Mouse (Mus musculus) intestine, postnatal 0 days (tissue): Measurements from ENCODE around the gene Crocc2. TPM values are rescaled to one million over a fixed set of nuclear protein-coding genes. Genes with fewer than 3 reads are reported as not detected.
A peak's percentile ranks its signal among the peaks of the same experiment; 100 is the strongest.

Experiments used
- ATAC-seq: fragments of 200-750 bp; cut with Nextera tagmentation; 2 replicates; pipeline ENCODE4 v1.8.0; 2017; ENCODE audit warnings: mild to moderate bottlenecking, moderate TSS enrichment, moderate library complexity
- H3K27ac ChIP-seq: fragments of 300-500 bp; sonication (generic); 2 replicates; pipeline ENCODE4 v1.5.1; 2014; ENCODE audit warnings: mild to moderate bottlenecking, low read depth, low read length, moderate library complexity
- H3K27me3 ChIP-seq: fragments of 300-500 bp; sonication (generic); replicated peaks from 2 replicates; pipeline ENCODE4 v1.6.1; 2014; ENCODE audit warnings: low read length, mixed read lengths; ENCODE audit not compliant: control insufficient read depth, insufficient read depth
- H3K36me3 ChIP-seq: fragments of 300-500 bp; sonication (generic); 2 replicates; pipeline ENCODE4 v1.6.1; 2014; ENCODE audit warnings: mild to moderate bottlenecking, moderate library complexity; ENCODE audit not compliant: control insufficient read depth, insufficient read depth
- H3K4me1 ChIP-seq: fragments of 300-500 bp; sonication (generic); replicated peaks from 2 replicates; pipeline ENCODE4 v1.6.1; 2014; ENCODE audit warnings: antibody characterized with exemption, low read length, mixed read lengths; ENCODE audit not compliant: control insufficient read depth, insufficient read depth
- H3K4me2 ChIP-seq: fragments of 300-500 bp; sonication (generic); replicated peaks from 2 replicates; pipeline ENCODE4 v1.6.1; 2014; ENCODE audit warnings: low read depth, mild to moderate bottlenecking, moderate library complexity
- H3K4me3 ChIP-seq: fragments of 300-500 bp; sonication (generic); 2 replicates; pipeline ENCODE4 v1.5.1; 2014; ENCODE audit warnings: low read depth, low read length
- H3K9ac ChIP-seq: fragments of 300-500 bp; sonication (generic); 2 replicates; pipeline ENCODE4 v1.6.1; 2014; ENCODE audit warnings: mild to moderate bottlenecking, low read depth, low read length
- H3K9me3 ChIP-seq: fragments of 300-500 bp; sonication (generic); 2 replicates; pipeline ENCODE4 v1.6.1; 2016; ENCODE audit warnings: mixed run types; ENCODE audit not compliant: control insufficient read depth
- CTCF ChIP-seq: sonication (generic); IDR thresholded peaks from 2 replicates; pipeline ENCODE4 v1.5.1; 2016; ENCODE audit warnings: low read depth, mild to moderate bottlenecking, control low read depth, antibody characterized with exemption, moderate library complexity
- WGBS: fragments of 180-500 bp; shearing (Covaris S2); extraction: QIAGEN DNeasy Blood & Tissue Kit; methylation state at CpG from one replicate; pipeline ENCODE4 v1.1.7; 2014; 5-methylcytosine and 5-hydroxymethylcytosine counted together
- polyA plus RNA-seq: library from polyadenylated mRNA; unstranded; fragments of >200 nt; fragmentation: Nextera tagmentation; extraction: Ambion mirVana; gene quantifications from 2 replicates; pipeline ENCODE4 v1.2.1, GENCODE M21; 2015

Crocc2 gene
- polyA plus RNA-seq, 1 experiment from 2014 or later: 0.04 TPM

GRCm38 (mm10) chr1:93128710-93129349 is 39.7 kb upstream of the Crocc2 start:
- H3K4me2 ChIP-seq: peak overlapping the region; percentile 38
- H3K9me3 ChIP-seq: no peaks in the 10 kb centered on the region
- no peaks in the 10 kb centered on the region for H3K36me3 ChIP-seq
- no peaks in the 10 kb centered on the region for H3K27me3 ChIP-seq
- ATAC-seq: peak; percentile 73
- peak; percentile 93 for TF ChIP-seq CTCF
- no peaks in the 10 kb centered on the region; the same call in 1 of the 2 replicates for H3K4me1 ChIP-seq
- no peak overlapping the region for H3K4me3 ChIP-seq
- 23% methylated on average over 6 of the region's 6 CpGs for WGBS
- H3K9ac ChIP-seq: no peak overlapping the region
- H3K27ac ChIP-seq: no peak overlapping the region

GRCm38 (mm10) chr1:93130242-93130983 is 38.1 kb upstream of the Crocc2 start:
- 55% methylated on average over 10 of the region's 10 CpGs for WGBS

GRCm38 (mm10) chr1:93132676-93133075 is 35.8 kb upstream of the Crocc2 start:
- H3K4me3 ChIP-seq: no peak overlapping the region
- H3K27me3 ChIP-seq: no peaks in the 10 kb centered on the region
- no peaks in the 10 kb centered on the region for H3K36me3 ChIP-seq
- H3K4me2 ChIP-seq: no peak overlapping the region
- H3K4me1 ChIP-seq: no peaks in the 10 kb centered on the region; the same call in 1 of the 2 replicates
- 37% methylated on average over 8 of the region's 8 CpGs for WGBS
- H3K9ac ChIP-seq: no peak overlapping the region
- TF ChIP-seq CTCF: no peak
- H3K27ac ChIP-seq: no peak overlapping the region
- H3K9me3 ChIP-seq: no peaks in the 10 kb centered on the region
- ATAC-seq: peak; percentile 75

More at GRCm38 (mm10) chr1:93130242-93130983, 38.1 kb upstream of the Crocc2 start:
- Histone ChIP-seq H3K4me3 (no peak overlapping the region), H3K27me3 (no peaks in the 10 kb centered on the region), H3K9ac (no peak overlapping the region), H3K4me2 (no peak overlapping the region), H3K36me3 (no peaks in the 10 kb centered on the region), H3K9me3 (no peaks in the 10 kb centered on the region), H3K4me1 (no peaks in the 10 kb centered on the region; the same call in 1 of the 2 replicates), H3K27ac (no peak overlapping the region)
- TF ChIP-seq CTCF: no peak
- ATAC-seq: no peak

DNA sequence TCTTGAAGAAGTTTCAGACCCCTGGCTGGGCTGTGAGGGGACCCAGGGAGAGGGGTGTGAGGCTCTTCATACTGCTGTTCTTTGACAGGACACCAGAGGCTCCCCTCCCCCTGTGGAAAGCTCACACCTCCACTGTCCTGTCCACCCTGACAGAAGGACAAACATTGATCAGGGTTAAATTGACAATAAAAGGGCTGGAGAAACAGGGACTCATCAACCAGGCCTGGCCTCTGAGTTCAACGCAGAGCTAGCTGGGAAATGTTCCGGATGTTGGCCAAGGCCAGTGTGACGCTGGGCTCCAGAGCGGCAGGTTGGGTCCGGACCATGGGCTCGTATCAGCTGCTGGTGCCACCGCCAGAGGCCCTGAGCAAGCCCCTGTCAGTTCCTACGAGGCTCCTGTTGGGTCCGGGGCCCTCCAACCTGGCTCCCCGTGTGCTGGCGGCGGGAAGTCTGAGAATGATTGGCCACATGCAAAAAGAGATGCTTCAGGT is 33.4 kb upstream of the Crocc2 start, which contains the start of gene Agxt:
Gene Agxt (plus strand): TSS at position 205 of the 491 bp plus-strand sequence.
- H3K27me3 ChIP-seq: no peaks in the 10 kb centered on the region
- H3K4me1 ChIP-seq: peaks cover 7% of the 10 kb centered on the region
- no peak within 1 kb of the TSS for H3K27ac ChIP-seq
- H3K4me2 ChIP-seq: no peak within 1 kb of the TSS
- 81% methylated on average over 12 of the region's 12 CpGs for WGBS
- H3K9me3 ChIP-seq: no peaks in the 10 kb centered on the region
- no peak for TF ChIP-seq CTCF
- H3K36me3 ChIP-seq: no peaks in the 10 kb centered on the region
- H3K9ac ChIP-seq: no peak within 1 kb of the TSS
- no peak within 1 kb of the TSS for H3K4me3 ChIP-seq
- no peak for ATAC-seq

GRCm38 (mm10) chr1:93138534-93138933 is 30.0 kb upstream of the Crocc2 start:
- TF ChIP-seq CTCF: no peak
- WGBS: 35% methylated on average over 6 of the region's 6 CpGs
- Histone ChIP-seq H3K9ac (no peak overlapping the region), H3K27me3 (no peaks in the 10 kb centered on the region), H3K4me2 (peak overlapping the region; percentile 40; the same call in 1 of the 2 replicates), H3K4me1 (peaks cover 7% of the 10 kb centered on the region), H3K4me3 (no peak overlapping the region), H3K27ac (peak overlapping the region; percentile 89), H3K36me3 (no peaks in the 10 kb centered on the region), H3K9me3 (no peaks in the 10 kb centered on the region)
- peak; percentile 92 for ATAC-seq

GRCm38 (mm10) chr1:93139713-93140112 is 28.8 kb upstream of the Crocc2 start:
- Histone ChIP-seq H3K9ac (no peak overlapping the region), H3K9me3 (no peaks in the 10 kb centered on the region), H3K4me2 (no peak overlapping the region), H3K27ac (no peak overlapping the region), H3K36me3 (no peaks in the 10 kb centered on the region), H3K27me3 (no peaks in the 10 kb centered on the region), H3K4me3 (no peak overlapping the region), H3K4me1 (peaks cover 7% of the 10 kb centered on the region)
- 76% methylated on average over 7 of the region's 7 CpGs for WGBS
- ATAC-seq: no peak
- no peak for TF ChIP-seq CTCF
